Mouse (Mus musculus) regulatory T cell (primary cell): ENCODE results near the gene Mllt6.

Source experiments
- in situ Hi-C: fragments of 300-600 bp; cut with MboI, MseI; formaldehyde crosslinking; loops from one replicate; pipeline ENCODE4 v1.15.1; 2025; ENCODE audit warnings: high pct_unique_total_duplicates

Gene Mllt6

GRCm38 (mm10) chr11:97666794-97667193 is 3.6 kb downstream of the Mllt6 start:
- in situ Hi-C loops: no loop called here

GRCm38 (mm10) chr11:97668160-97668559 is 4.9 kb downstream of the Mllt6 start:
- in situ Hi-C loops: no loop called here

- in situ Hi-C loops: no loop called here
Measured at GRCm38 (mm10) chr11:97669268-97669667, 6.1 kb downstream of the Mllt6 start.

DNA sequence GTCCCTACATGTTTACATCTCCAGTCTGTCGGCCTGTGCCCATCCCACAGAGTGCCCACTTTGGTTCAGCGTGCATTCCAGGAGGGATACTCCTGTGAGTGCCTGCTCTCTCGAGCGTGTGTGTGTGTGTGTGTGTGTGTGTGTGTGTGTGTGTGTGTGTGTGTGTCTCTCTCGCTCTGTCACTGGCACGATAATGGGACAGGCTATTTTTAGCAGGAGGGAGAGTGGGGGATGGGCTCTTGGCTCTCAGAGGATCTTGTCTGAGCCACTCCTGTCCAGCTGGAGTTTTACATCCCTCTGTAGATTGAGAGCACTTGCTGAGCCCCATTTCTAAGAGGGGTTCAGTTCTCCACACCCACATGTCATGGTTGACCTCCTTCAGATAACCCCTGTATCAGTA is 6.6 kb downstream of the Mllt6 start:
- in situ Hi-C loops: no loop called here

GRCm38 (mm10) chr11:97670234-97671176 is 7.3 kb downstream of the Mllt6 start:
- in situ Hi-C loops: no loop called here

GRCm38 (mm10) chr11:97671177-97671527 is 7.9 kb downstream of the Mllt6 start:
- in situ Hi-C loops: no loop called here

DNA sequence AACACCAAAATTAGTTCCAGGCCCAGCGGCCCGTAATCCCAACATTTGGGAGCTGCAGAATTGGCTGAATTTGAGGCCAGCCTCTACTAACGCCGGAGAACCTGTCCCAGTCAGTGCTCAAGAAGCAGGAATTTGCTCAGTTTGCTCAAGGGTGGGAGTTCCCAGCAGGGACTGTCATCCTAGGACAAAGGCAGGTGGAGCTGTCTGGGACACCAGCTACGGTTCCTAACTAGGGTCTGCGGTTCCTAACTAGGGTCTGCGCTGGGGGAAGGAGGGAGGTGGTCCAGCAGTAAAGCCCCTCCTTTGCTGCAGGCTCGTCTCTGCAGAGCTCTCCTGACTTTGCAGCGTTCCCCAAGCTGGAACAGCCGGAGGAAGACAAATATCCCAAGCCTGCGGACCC is 9.9 kb downstream of the Mllt6 start:
- in situ Hi-C loops: no loop called here

- in situ Hi-C loops: no loop called here
Measured at GRCm38 (mm10) chr11:97676050-97676754, 13.0 kb downstream of the Mllt6 start.

DNA sequence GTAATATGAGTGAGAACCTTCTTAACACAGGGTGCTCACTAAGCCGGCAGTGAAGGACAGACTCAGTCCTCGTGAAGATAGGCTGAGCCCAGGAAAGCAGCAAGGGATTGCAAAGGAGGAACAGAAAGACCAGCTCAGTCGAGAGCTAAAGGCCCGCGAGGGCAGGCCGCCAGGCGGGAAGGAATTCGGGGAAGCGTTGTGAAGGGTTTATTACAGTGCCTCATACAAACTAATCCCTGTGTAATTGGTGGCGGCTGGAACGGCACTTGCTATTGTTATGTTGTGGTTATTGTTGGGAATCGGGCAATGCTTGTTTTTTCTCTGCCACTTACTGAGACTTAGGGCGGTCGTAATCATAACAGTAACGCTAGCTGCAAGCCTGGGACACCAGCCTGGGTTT is 14.2 kb downstream of the Mllt6 start:
- in situ Hi-C loops: no loop called here

DNA sequence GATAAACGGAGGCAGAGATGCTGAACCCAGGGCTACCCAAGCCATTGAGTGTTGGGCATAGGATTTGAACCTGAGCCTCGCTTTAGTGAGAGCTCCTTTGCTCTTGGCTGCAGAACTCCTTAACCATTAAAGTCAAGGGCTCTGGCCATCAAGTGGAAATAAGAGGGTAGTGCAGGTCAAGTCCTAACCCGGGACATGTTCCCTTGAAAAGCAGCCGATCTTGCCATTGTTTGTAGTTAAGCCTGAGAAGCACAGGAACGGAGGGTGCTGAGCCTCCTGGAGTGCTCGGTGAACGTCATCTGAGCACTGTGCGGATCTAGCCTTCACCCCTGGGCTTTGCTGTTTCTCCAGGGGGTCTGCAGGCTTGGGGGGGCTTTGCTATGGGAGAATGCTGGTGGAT is 14.6 kb downstream of the Mllt6 start:
- in situ Hi-C loops: no loop called here

DNA sequence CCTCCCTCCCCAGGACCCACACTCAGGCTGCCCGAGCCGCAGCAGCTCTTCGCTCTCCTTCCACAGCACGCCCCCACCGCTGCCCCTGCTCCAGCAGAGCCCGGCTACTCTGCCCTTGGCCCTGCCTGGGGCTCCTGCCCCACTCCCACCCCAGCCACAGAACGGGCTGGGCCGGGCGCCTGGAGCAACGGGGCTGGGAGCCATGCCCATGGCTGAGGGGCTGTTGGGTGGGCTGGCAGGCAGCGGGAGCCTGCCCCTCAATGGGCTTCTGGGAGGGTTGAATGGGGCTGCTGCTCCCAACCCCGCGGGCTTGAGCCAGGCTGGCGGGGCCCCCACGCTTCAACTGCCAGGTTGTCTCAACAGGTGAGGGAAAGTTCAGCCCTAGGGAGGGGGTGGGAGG is 15.1 kb downstream of the Mllt6 start:
- in situ Hi-C loops: no loop called here

DNA sequence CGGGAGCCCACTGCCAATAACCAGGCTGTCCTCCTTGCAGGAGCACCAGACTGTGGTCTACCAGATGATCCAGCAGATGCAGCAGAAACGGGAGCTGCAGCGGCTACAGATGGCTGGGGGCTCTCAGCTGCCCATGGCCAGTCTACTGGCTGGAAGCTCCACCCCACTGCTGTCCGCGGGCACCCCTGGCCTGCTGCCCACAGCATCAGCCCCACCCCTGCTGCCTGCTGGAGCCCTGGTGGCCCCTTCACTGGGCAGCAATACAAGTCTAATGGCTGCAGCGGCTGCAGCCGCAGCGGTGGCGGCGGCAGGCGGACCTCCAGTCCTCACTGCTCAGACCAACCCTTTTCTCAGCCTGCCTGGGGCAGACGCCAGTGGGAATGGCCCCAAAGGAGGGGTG is 17.2 kb downstream of the Mllt6 start:
- in situ Hi-C loops: no loop called here

- in situ Hi-C loops: no loop called here
Measured at GRCm38 (mm10) chr11:97682504-97683055, 19.4 kb downstream of the Mllt6 start.

GRCm38 (mm10) chr11:97684063-97684680 is 21.0 kb downstream of the Mllt6 start:
- in situ Hi-C loops: no loop called here

DNA sequence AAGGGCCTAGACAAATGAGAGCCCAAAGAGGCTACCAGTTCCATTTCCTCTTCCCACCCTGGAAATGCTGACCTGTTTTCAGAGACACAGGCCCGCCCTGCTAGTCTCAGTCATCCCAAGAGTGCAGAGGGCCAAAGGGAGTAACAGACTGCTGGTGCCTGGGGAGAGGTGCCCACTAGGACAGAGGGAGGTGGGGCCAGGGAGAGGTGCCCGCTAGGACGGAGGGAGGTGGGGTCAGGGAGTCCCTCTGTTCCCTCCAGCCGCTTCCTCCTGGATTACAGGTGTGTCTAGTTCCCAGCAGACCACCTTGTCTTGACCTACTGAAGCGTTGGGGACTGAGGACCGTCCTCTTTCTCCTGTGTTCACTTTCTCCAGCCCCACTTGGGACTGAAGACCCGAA is 21.6 kb downstream of the Mllt6 start:
- in situ Hi-C loops: no loop called here

GRCm38 (mm10) chr11:97685613-97686321 is 22.6 kb downstream of the Mllt6 start, which contains the start of gene Cisd3:
Gene Cisd3 (plus strand): TSS chr11:97685826.
- in situ Hi-C loops: no loop called here

DNA sequence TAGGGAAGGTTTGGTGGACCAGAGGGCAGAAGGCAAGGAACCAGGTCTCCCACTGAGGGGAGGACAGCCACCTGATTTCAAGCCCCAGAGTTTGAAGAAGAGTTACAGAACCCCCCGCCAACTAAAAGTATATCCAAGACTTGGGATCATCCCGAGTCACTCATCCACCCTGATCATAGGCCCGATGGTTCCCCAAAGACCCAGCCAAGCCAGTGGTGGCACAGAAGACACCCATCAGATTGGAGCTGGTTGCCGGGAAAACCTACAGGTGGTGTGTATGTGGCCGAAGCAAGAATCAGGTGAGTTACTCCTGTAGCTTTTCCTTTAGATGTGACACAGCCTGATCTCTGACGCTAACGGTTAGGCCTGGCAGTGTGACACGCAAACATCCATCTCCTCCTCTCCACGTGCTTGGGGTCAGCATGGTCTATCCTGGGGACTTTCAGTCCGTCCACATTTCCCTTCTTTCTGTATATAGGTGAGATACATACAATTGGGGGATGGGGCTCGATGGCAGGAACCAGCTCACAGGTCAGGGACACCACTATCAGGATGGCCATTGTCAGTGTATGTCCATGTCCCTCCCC is 23.2 kb downstream of the Mllt6 start:
- in situ Hi-C loops: no loop called here

GRCm38 (mm10) chr11:97687061-97687460 is 23.8 kb downstream of the Mllt6 start:
- in situ Hi-C loops: no loop called here

GRCm38 (mm10) chr11:97689861-97690260 is 26.6 kb downstream of the Mllt6 start:
- in situ Hi-C loops: loop anchor here (10.0 kb wide), 1 partner anchor 55 kb away; no protein-coding TSS in a partner anchor

GRCm38 (mm10) chr11:97694435-97694834 is 31.2 kb downstream of the Mllt6 start:
- in situ Hi-C loops: loop anchor here (10.0 kb wide), 1 partner anchor 60 kb away; no protein-coding TSS in a partner anchor
